Mouse (Mus musculus): ENCODE measurements around the gene Hcfc1. TPM values are rescaled to one million over a fixed set of nuclear protein-coding genes. Genes with fewer than 3 reads are reported as not detected.

Hcfc1 gene
- polyA plus RNA-seq, 1 experiment from 2014 or later = 81.1 TPM

DNA sequence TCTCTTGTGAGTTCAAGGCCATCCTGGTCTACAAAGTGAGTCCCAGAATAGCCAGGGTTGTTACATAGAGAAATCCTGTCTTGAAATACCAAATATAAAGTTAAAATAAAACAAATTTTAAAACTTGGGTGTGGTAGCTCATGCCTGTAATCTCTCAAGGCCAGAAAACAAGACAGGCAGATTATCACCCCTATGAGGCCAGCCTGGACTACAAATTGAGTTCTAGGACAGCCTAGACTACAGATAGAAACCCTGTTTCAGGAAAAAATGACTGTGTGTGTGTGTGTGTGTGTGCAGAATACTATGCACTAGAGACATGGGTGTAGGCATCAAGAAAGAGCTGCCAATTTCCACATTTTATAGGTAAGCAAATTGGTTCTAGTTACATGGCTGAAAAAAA, 4.6 kb upstream of the Hcfc1 start:
- in situ Hi-C loops (cut with MboI; ENCODE audit: low pct_unique_long_range_greater_than_20kb) = loop anchor here (25.0 kb wide), 1 partner anchor 442 kb away; no protein-coding TSS in a partner anchor
- TF ChIP-seq CTCF (IDR thresholded peaks at IDR 0.05) = no peak
- CTCF ChIA-PET = no interaction called here
- DNase-seq (ENCODE audit: low read depth, low spot score) (no peak), ATAC-seq (no peak)
- POLR2A ChIA-PET = no interaction called here
- no peaks in the 10 kb centered on the region for H3K27me3 ChIP-seq

GRCm38 (mm10) chrX:73969729-73970128, 3.6 kb upstream of the Hcfc1 start:
- in situ Hi-C loops (cut with MboI; ENCODE audit: low pct_unique_long_range_greater_than_20kb) = loop anchor here (5.0 to 25.0 kb wide), 3 partner anchors 53 to 443 kb away; partner anchors contain the start of gene Irak1
- H3K27me3 ChIP-seq = no peaks in the 10 kb centered on the region
- no peak for TF ChIP-seq CTCF (IDR thresholded peaks at IDR 0.05)
- ATAC-seq (no peak), DNase-seq (ENCODE audit: low read depth, low spot score) (no peak)
- POLR2A ChIA-PET = no interaction called here
- CTCF ChIA-PET = no interaction called here

DNA sequence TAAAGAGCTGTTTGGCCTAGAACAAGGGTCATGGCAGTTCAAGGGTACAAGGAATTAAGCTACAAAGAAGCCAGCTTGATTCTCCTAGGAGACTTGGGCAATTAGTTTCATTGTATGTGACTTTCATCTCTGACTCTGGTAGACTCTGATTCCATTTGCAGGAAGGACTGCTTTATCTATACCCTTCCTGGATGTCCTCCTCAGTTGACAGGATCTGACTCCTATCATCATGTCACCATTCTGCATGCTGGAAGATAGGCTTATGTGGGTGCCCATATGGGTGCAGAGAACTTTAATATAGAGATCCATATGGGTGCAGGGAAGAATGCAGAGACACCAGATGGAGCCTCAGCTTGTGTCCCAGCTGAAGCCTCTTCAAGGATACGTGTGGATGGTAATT, 3.0 kb upstream of the Hcfc1 start:
- in situ Hi-C loops (cut with MboI; ENCODE audit: low pct_unique_long_range_greater_than_20kb) = loop anchor here (5.0 to 25.0 kb wide), 3 partner anchors 53 to 443 kb away; partner anchors contain the start of gene Irak1
- ATAC-seq (no peak), DNase-seq (ENCODE audit: low read depth, low spot score) (no peak)
- no peak for TF ChIP-seq CTCF (IDR thresholded peaks at IDR 0.05)
- H3K27me3 ChIP-seq = no peaks in the 10 kb centered on the region
- ChIA-PET POLR2A (interaction anchor here (1.5 kb wide), 1 partner anchor 52 kb away, joined by 4 read pairs; no protein-coding TSS in a partner anchor), CTCF (interaction anchor here (0.9 to 1.7 kb wide), 3 partner anchors 29 to 111 kb away, joined by 3 to 4 read pairs (median 3); no protein-coding TSS in a partner anchor)

DNA sequence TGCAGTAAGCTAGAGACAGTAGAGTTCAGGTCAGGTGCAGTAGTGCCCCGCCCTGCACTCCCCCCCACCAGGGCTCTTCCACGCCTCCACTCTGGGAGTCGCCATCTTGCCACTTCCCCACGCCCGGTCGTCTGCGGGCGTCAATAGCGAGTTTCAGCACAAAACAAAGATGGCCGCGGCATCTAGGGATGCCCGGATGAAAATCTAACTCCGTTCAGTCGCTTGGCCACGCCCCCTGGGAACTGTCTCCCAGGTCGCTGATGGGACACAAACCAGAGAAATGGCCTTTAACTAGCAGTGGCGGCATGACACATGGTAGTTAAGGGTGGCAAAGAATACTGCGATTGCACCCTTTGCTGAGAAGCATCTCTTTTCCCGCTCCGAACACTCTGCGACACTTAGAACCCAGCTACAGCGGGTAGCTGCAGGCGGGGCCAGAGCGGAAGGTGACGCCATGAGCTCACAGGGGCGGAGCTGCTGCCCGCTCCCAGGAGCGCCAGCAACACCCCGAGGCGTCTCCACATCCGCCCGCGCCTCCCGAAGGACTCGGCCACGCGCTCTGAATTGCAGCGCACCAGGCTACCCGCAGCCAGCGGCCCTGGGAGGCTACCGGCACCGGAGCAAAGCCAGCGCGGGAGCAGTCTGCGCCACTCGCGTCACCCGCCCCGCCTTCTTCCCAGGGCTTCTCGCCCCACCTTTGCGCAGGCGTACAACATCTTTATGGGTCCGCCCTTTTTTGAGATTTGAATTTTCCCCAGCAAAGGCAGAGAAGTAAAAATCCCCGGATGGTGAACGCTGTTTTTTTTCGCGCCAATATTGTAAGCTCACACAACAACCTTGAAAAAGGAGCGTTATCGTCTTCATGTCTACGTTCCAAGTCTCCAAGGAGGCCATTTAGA, 1.3 kb upstream of the Hcfc1 start:
- POLR2A ChIA-PET = interaction anchor here (0.7 to 1.4 kb wide), 5 partner anchors 47 to 301 kb away, joined by 3 to 4 read pairs (median 3); partner anchors contain the start of gene Irak1
- in situ Hi-C loops (cut with MboI; ENCODE audit: low pct_unique_long_range_greater_than_20kb) = loop anchor here (5.0 to 25.0 kb wide), 3 partner anchors 55 to 445 kb away; partner anchors contain the start of gene Irak1

DNA sequence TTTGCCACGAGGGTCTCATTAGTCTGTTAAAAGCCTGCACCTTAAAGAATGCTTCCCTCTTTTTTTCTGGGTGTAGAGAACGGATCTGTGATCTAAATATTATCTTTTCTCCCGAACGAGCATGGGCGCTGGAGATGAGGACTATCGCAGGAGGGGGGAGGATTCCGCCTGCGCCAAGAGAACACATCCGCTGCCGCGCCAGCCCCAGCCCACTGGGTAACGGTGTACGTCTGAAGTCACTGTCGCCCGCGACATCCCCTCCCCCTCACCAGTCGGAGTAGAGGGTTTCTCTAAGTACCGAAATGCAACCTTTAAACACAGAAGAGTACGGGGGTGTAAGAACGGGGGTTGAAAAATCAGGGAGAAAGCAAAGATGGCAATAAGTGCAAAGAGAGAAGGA, 850 bp downstream of the Hcfc1 start:
- DNase-seq (ENCODE audit: low read depth, low spot score) (no peak), ATAC-seq (no peak)
- no peak for TF ChIP-seq CTCF (IDR thresholded peaks at IDR 0.05)
- in situ Hi-C loops (cut with MboI; ENCODE audit: low pct_unique_long_range_greater_than_20kb) = loop anchor here (5.0 to 25.0 kb wide), 3 partner anchors 57 to 447 kb away; partner anchors contain the start of gene Irak1
- H3K27me3 ChIP-seq = no peaks in the 10 kb centered on the region
- ChIA-PET POLR2A (no interaction called here), CTCF (no interaction called here)

More for the DNA sequence above, 1.3 kb upstream of the Hcfc1 start:
- H3K27me3 ChIP-seq = no peaks in the 10 kb centered on the region
- ATAC-seq (peak; percentile 68), DNase-seq (ENCODE audit: low read depth, low spot score) (peak; percentile 42)
- TF ChIP-seq CTCF (IDR thresholded peaks at IDR 0.05) = no peak
- CTCF ChIA-PET = interaction anchor here (1.7 kb wide), 1 partner anchor 31 kb away, joined by 4 read pairs; no protein-coding TSS in a partner anchor

DNA sequence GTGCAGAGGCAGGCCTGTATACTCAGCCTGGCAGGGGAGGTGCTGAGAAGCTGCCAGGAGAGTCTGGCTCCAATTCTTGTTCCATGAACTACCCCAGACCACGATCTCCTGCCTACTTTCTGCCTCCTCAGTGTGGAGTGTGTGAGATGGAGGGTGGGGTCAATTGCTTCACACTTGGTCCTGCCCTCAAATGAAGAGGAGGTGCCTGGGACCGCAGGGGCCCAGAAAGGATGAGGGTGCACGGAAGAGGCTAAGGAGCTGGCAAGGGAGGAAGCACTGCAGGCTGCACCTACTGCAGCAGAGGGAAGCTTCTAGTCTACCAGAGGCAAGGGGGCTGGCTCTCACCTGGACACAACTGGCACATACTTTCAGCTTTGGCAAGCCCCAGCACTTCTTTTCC, 1.8 kb downstream of the Hcfc1 start:
- ChIA-PET CTCF (no interaction called here), POLR2A (no interaction called here)
- DNase-seq (ENCODE audit: low read depth, low spot score) (no peak), ATAC-seq (no peak)
- no peak for TF ChIP-seq CTCF (IDR thresholded peaks at IDR 0.05)
- H3K27me3 ChIP-seq = no peaks in the 10 kb centered on the region
- in situ Hi-C loops (cut with MboI; ENCODE audit: low pct_unique_long_range_greater_than_20kb) = loop anchor here (25.0 kb wide), 1 partner anchor 448 kb away; no protein-coding TSS in a partner anchor

- TF ChIP-seq CTCF (IDR thresholded peaks at IDR 0.05) = no peak
- ChIA-PET POLR2A (no interaction called here), CTCF (no interaction called here)
- in situ Hi-C loops (cut with MboI; ENCODE audit: low pct_unique_long_range_greater_than_20kb) = loop anchor here (25.0 kb wide), 1 partner anchor 457 kb away; no protein-coding TSS in a partner anchor
- no peak for DNase-seq (ENCODE audit: low read depth, low spot score)
- no peaks in the 10 kb centered on the region for H3K27me3 ChIP-seq
- no peak for ATAC-seq
These were observed 11.2 kb downstream of the Hcfc1 start for GRCm38 (mm10) chrX:73954988-73955387.

- TF ChIP-seq CTCF (IDR thresholded peaks at IDR 0.05) = no peak
- ChIA-PET CTCF (no interaction called here), POLR2A (no interaction called here)
- peaks cover 2% of the 10 kb centered on the region for H3K27me3 ChIP-seq
- DNase-seq (ENCODE audit: low read depth, low spot score) (no peak), ATAC-seq (no peak)
- in situ Hi-C loops (cut with MboI; ENCODE audit: low pct_unique_long_range_greater_than_20kb) = loop anchor here (25.0 kb wide), 1 partner anchor 460 kb away; no protein-coding TSS in a partner anchor
These were observed 13.6 kb downstream of the Hcfc1 start for GRCm38 (mm10) chrX:73952603-73953002.

- no peak for TF ChIP-seq CTCF (IDR thresholded peaks at IDR 0.05)
- H3K27me3 ChIP-seq = peaks cover 2% of the 10 kb centered on the region
- in situ Hi-C loops (cut with MboI; ENCODE audit: low pct_unique_long_range_greater_than_20kb) = no loop called here
- no peak for ATAC-seq
- CTCF ChIA-PET = interaction anchor here (1.0 to 1.3 kb wide), 2 partner anchors 11 to 55 kb away, joined by 3 read pairs; no protein-coding TSS in a partner anchor
- no peak for DNase-seq (ENCODE audit: low read depth, low spot score)
- POLR2A ChIA-PET = no interaction called here
These were observed 16.8 kb downstream of the Hcfc1 start for GRCm38 (mm10) chrX:73949341-73949740.

- POLR2A ChIA-PET = no interaction called here
- DNase-seq (ENCODE audit: low read depth, low spot score) (no peak), ATAC-seq (peak; percentile 40)
- TF ChIP-seq CTCF (IDR thresholded peaks at IDR 0.05) = no peak
- CTCF ChIA-PET = interaction anchor here (1.0 to 1.3 kb wide), 2 partner anchors 10 to 55 kb away, joined by 3 read pairs; no protein-coding TSS in a partner anchor
- H3K27me3 ChIP-seq = peaks cover 2% of the 10 kb centered on the region
- in situ Hi-C loops (cut with MboI; ENCODE audit: low pct_unique_long_range_greater_than_20kb) = no loop called here
These were observed 17.5 kb downstream of the Hcfc1 start for GRCm38 (mm10) chrX:73948647-73949046.
